Mouse (Mus musculus) kidney, embryonic 14.5 days (tissue): ENCODE measurements around the gene C1ql2. TPM values are rescaled to one million over a fixed set of nuclear protein-coding genes. Genes with fewer than 3 reads are reported as not detected.

Source experiments
- ATAC-seq: fragments of 200-750 bp; cut with Nextera tagmentation; 2 replicates; pipeline ENCODE4 v1.8.0; 2017; ENCODE audit warnings: moderate number of reproducible peaks, mild to moderate bottlenecking, moderate TSS enrichment, moderate library complexity; ENCODE audit not compliant: low FRiP score, low TSS enrichment
- H3K27ac ChIP-seq: fragments of 300-500 bp; sonication (generic); 2 replicates; pipeline ENCODE4 v1.5.1; 2014; ENCODE audit warnings: low read depth, mild to moderate bottlenecking, low read length, moderate library complexity, mixed read lengths
- H3K27me3 ChIP-seq: fragments of 300-500 bp; sonication (generic); 2 replicates; pipeline ENCODE4 v1.6.1; 2014; ENCODE audit warnings: mild to moderate bottlenecking, low read length; ENCODE audit not compliant: control insufficient read depth, insufficient read depth
- H3K36me3 ChIP-seq: fragments of 300-500 bp; sonication (generic); 2 replicates; pipeline ENCODE4 v1.6.1; 2014; ENCODE audit warnings: low read length, mixed read lengths; ENCODE audit not compliant: control insufficient read depth, insufficient read depth
- H3K4me1 ChIP-seq: fragments of 300-500 bp; sonication (generic); 2 replicates; pipeline ENCODE4 v1.6.1; 2014; ENCODE audit warnings: low read length, mixed read lengths; ENCODE audit not compliant: control insufficient read depth, insufficient read depth
- H3K4me2 ChIP-seq: fragments of 300-500 bp; sonication (generic); replicated peaks from 2 replicates; pipeline ENCODE4 v1.6.1; 2014; ENCODE audit warnings: low read depth, mild to moderate bottlenecking, low read length
- H3K4me3 ChIP-seq: fragments of 300-500 bp; sonication (generic); 2 replicates; pipeline ENCODE4 v1.5.1; 2014; ENCODE audit warnings: mild to moderate bottlenecking, low read length
- H3K9ac ChIP-seq: fragments of 300-500 bp; sonication (generic); 2 replicates; pipeline ENCODE4 v1.6.1; 2014; ENCODE audit warnings: low read depth, mild to moderate bottlenecking, low read length, moderate library complexity
- H3K9me3 ChIP-seq: fragments of 300-500 bp; sonication (generic); 2 replicates; pipeline ENCODE4 v1.6.1; 2016; ENCODE audit warnings: low read length; ENCODE audit not compliant: control insufficient read depth
- WGBS: fragments of 180-500 bp; shearing (Covaris S2); extraction: QIAGEN DNeasy Blood & Tissue Kit; methylation state at CpG from one replicate; pipeline ENCODE4 v1.1.7; 2014; 5-methylcytosine and 5-hydroxymethylcytosine counted together
- polyA plus RNA-seq: library from polyadenylated mRNA; unstranded; fragments of >200 nt; fragmentation: Nextera tagmentation; extraction: Ambion mirVana; gene quantifications from 2 replicates; pipeline ENCODE4 v1.2.1, GENCODE M21; 2014

The C1ql2 gene
- polyA plus RNA-seq, 1 experiment from 2014 or later: not detected

GRCm38 (mm10) chr1:120331841-120332240, 8.5 kb upstream of the C1ql2 start:
- no peaks in the 10 kb centered on the region for H3K9me3 ChIP-seq
- 31% methylated on average over 6 of the region's 6 CpGs for WGBS
- H3K9ac ChIP-seq: no peak overlapping the region
- no peaks in the 10 kb centered on the region for H3K4me1 ChIP-seq
- H3K36me3 ChIP-seq: no peaks in the 10 kb centered on the region
- 0 out of 2 replicates have a peak, but pooled peaks cover 3% of the 10 kb centered on the region for H3K27me3 ChIP-seq
- no peak overlapping the region for H3K27ac ChIP-seq
- H3K4me2 ChIP-seq: no peak overlapping the region
- ATAC-seq: no peak
- no peak overlapping the region for H3K4me3 ChIP-seq

DNA sequence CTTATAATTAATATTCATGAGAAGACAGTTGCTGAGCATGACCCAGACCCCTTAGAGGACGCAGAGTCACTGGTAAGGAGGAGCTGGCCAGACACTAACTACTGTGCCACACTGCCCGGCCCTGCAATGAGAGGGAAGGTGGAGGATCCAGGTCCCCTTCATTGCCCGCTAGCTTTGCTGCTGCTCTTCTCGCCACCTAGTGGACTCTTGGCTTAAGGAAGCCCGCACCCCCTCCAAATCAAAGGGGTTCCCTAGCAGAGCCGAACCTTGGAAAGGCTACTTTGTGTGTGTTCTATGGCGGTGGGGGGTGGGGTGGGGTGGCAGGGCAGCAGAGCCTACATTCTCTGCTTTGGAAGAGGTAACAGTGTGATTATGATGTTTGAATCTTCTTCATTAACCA, 2.4 kb upstream of the C1ql2 start:
- no peak overlapping the region for H3K27ac ChIP-seq
- H3K4me2 ChIP-seq: no peak overlapping the region
- 32% methylated on average over 7 of the region's 7 CpGs for WGBS
- no peak overlapping the region for H3K9ac ChIP-seq
- no peaks in the 10 kb centered on the region for H3K9me3 ChIP-seq
- ATAC-seq: no peak
- peaks cover 13% of the 10 kb centered on the region; the same call in 1 of the 2 replicates for H3K4me1 ChIP-seq
- no peaks in the 10 kb centered on the region for H3K36me3 ChIP-seq
- peaks cover 56% of the 10 kb centered on the region for H3K27me3 ChIP-seq
- H3K4me3 ChIP-seq: no peak overlapping the region

GRCm38 (mm10) chr1:120341172-120341675, 842 bp downstream of the C1ql2 start:
- 0 out of 2 replicates have a peak, but pooled peaks have one; percentile 3 for ATAC-seq

GRCm38 (mm10) chr1:120341811-120342370, 1.5 kb downstream of the C1ql2 start:
- Histone ChIP-seq H3K4me3 (peak overlapping the region; percentile 31), H3K36me3 (no peaks in the 10 kb centered on the region), H3K4me1 (peaks cover 13% of the 10 kb centered on the region; the same call in 1 of the 2 replicates), H3K27me3 (peaks cover 79% of the 10 kb centered on the region), H3K27ac (no peak overlapping the region), H3K9me3 (no peaks in the 10 kb centered on the region), H3K4me2 (peak overlapping the region; percentile 43), H3K9ac (no peak overlapping the region)
- 0 out of 2 replicates have a peak, but pooled peaks have one; percentile 32 for ATAC-seq
- WGBS: 1% methylated on average over 17 of the region's 17 CpGs

More at GRCm38 (mm10) chr1:120341172-120341675, 842 bp downstream of the C1ql2 start:
- Histone ChIP-seq H3K4me3 (peak overlapping the region; percentile 31), H3K9me3 (no peaks in the 10 kb centered on the region), H3K27ac (no peak overlapping the region), H3K4me1 (peaks cover 13% of the 10 kb centered on the region; the same call in 1 of the 2 replicates), H3K4me2 (peak overlapping the region; percentile 39), H3K9ac (no peak overlapping the region), H3K27me3 (peaks cover 79% of the 10 kb centered on the region), H3K36me3 (no peaks in the 10 kb centered on the region)
- 2% methylated on average over 32 of the region's 41 CpGs for WGBS

DNA sequence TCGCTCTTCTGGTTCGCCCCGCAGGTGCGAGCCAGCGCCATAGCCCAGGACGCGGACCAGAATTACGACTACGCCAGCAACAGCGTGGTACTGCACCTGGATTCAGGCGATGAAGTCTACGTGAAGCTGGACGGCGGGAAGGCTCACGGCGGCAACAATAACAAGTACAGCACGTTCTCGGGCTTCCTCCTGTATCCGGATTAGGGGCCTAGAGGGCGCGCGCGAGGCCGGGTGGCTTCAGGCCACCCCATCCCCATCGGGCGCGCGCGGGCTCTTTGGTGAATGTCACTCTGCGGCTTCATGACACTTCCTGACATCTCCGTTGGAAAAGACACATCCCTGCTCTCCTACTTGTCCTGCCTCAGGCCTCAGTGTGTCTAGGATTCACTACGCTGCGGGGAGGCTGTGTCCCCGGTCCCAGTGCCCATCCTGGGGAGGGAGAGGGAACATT, 2.0 kb downstream of the C1ql2 start:
- peaks cover 77% of the 10 kb centered on the region for H3K27me3 ChIP-seq
- no peaks in the 10 kb centered on the region for H3K36me3 ChIP-seq
- no peak overlapping the region for H3K27ac ChIP-seq
- H3K4me2 ChIP-seq: peak overlapping the region; percentile 43
- 0 out of 2 replicates have a peak, but pooled peaks have one; percentile 17 for ATAC-seq
- H3K9me3 ChIP-seq: no peaks in the 10 kb centered on the region
- peaks cover 13% of the 10 kb centered on the region; the same call in 1 of the 2 replicates for H3K4me1 ChIP-seq
- peak overlapping the region; percentile 30 for H3K4me3 ChIP-seq
- H3K9ac ChIP-seq: no peak overlapping the region
- 1% methylated on average over 33 of the region's 34 CpGs for WGBS

DNA sequence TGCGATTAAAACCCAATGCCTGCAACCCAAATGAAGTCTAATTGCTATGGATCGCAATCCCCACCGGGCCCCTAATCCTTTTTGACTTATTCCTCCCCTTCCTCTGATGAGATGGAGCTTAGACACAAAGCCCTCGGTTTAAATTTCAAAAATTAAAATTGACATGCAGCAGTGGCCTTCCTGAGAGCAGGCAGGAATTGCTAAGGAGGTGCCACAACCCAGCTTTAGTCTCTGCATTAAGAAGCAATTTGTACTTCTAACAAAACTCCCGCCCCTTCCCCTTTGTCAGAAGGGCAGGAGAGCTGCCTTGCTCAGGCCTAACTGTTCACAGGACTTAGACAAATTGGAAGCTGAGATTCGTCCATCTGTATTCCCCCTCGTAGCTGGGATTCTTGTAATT, 4.6 kb downstream of the C1ql2 start:
- ATAC-seq: no peak
- peaks cover 13% of the 10 kb centered on the region; the same call in 1 of the 2 replicates for H3K4me1 ChIP-seq
- peaks cover 52% of the 10 kb centered on the region for H3K27me3 ChIP-seq
- WGBS: 26% methylated on average over 7 of the region's 7 CpGs
- no peak overlapping the region for H3K4me2 ChIP-seq
- H3K9me3 ChIP-seq: no peaks in the 10 kb centered on the region
- no peaks in the 10 kb centered on the region for H3K36me3 ChIP-seq
- H3K27ac ChIP-seq: no peak overlapping the region
- H3K9ac ChIP-seq: no peak overlapping the region
- no peak overlapping the region for H3K4me3 ChIP-seq

DNA sequence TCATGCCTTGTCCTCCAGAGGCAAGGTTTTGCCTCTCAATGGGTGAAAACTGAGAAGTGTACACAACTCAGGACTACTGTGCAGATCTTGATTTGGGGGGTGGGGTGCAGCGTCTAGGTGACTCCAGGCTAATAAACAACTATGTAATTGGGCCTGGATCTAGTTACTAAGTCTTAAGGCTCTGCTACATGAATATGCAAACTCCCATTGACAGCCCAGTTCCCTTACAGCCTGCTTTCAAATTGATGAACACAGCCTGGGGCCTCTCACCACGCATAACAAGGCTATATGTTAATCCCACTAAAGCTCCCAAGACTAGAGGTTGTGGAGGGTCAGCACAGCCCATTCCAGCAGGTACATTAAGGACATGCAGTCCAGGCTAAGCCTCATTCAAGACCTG, 14.0 kb downstream of the C1ql2 start:
- WGBS: 40% methylated on average over 2 of the region's 2 CpGs
- H3K4me2 ChIP-seq: no peak overlapping the region
- no peaks in the 10 kb centered on the region for H3K9me3 ChIP-seq
- no peaks in the 10 kb centered on the region for H3K36me3 ChIP-seq
- H3K9ac ChIP-seq: no peak overlapping the region
- no peaks in the 10 kb centered on the region for H3K27me3 ChIP-seq
- no peak overlapping the region for H3K27ac ChIP-seq
- no peaks in the 10 kb centered on the region for H3K4me1 ChIP-seq
- ATAC-seq: no peak
- no peak overlapping the region for H3K4me3 ChIP-seq

DNA sequence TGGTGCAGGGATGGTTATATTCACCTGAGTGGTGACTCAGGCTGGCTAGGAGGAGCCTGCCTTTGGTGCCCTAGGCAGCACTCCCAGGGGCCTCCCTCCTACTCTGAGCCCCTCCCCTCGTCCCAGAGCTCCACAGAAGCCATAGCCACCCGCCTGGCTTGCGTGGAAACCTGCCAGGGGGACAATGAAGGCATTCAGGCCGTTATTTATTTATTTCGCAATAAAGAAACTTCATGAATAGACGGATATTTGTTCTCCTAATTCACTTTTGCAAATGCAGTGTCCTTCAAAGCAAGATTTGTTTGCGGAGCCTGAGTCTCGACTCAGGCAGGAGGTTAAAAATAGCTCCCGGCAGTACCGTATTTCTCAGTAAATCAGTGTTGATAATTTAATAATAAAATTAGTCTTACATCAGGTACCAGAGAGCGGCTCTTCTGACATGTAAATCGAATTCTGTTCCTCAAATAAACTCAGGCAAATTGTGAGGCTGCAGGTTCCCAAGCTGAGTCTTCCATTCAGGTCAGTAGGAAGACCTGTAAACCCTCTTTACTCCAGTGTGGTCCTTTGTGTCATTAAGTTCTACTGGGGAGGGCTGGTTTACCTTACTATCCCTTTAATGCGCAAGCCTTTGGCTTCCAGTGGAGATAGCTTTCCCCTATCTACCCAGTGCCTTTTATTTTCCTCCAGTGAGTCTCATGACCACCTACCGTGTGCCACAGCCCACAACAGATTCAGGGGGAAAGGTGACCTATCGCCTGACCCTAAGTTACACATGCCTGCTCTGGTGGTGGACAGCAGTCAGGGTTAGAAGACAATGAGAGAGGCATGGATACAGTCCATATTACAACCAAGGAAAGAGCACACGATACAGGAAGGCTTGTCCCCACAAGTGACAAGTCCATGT, 17.2 kb downstream of the C1ql2 start:
- peak; percentile 75 for ATAC-seq
- H3K4me3 ChIP-seq: no peak overlapping the region
- no peak overlapping the region for H3K27ac ChIP-seq
- no peaks in the 10 kb centered on the region for H3K36me3 ChIP-seq
- no peaks in the 10 kb centered on the region for H3K4me1 ChIP-seq
- WGBS: 14% methylated on average over 16 of the region's 16 CpGs
- no peaks in the 10 kb centered on the region for H3K9me3 ChIP-seq
- no peak overlapping the region for H3K9ac ChIP-seq
- peak overlapping the region; percentile 5; the same call in 1 of the 2 replicates for H3K4me2 ChIP-seq
- no peaks in the 10 kb centered on the region for H3K27me3 ChIP-seq
